Mouse (Mus musculus) ES-E14 (cell line): ENCODE measurements around the gene Sorcs3. TPM values are rescaled to one million over a fixed set of nuclear protein-coding genes. Genes with fewer than 3 reads are reported as not detected.

ENCODE experiments used
- DNase-seq: peaks from one replicate; pipeline ENCODE4 v3.0.0-alpha.2; 2013; ENCODE audit warnings: low read depth, low spot score
- H3K27ac ChIP-seq: 2 replicates; pipeline ENCODE4 v1.5.1; 2012; ENCODE audit warnings: low read depth, mild to moderate bottlenecking, low read length, moderate library complexity, mixed read lengths; ENCODE audit not compliant: poor library complexity, insufficient read depth, severe bottlenecking
- H3K36me3 ChIP-seq: 2 replicates; pipeline ENCODE4 v1.6.1; 2012; ENCODE audit warnings: mild to moderate bottlenecking, low read length, moderate library complexity, mixed read lengths; ENCODE audit not compliant: control insufficient read depth, poor library complexity, insufficient read depth, severe bottlenecking
- H3K4me1 ChIP-seq, 2 experiments: fragments of 150-350 bp in 1 of 2; sonication (generic) in 1 of 2; 2 replicates each; pipeline ENCODE4 v1.6.1; 2012; ENCODE audit warnings: low read length in 2 of 2, mild to moderate bottlenecking in 1 of 2, mixed read lengths in 1 of 2; ENCODE audit not compliant: control insufficient read depth in 2 of 2, insufficient read depth in 2 of 2, poor library complexity in 1 of 2
- H3K4me3 ChIP-seq, 2 experiments: fragments of 150-350 bp in 1 of 2; sonication (generic) in 1 of 2; 2 replicates each; pipeline ENCODE4 v1.5.1; 2012; ENCODE audit warnings: low read length in 2 of 2, low read depth in 1 of 2, mild to moderate bottlenecking in 1 of 2, mixed read lengths in 1 of 2; ENCODE audit not compliant: insufficient read depth in 1 of 2, poor library complexity in 1 of 2, severe bottlenecking in 1 of 2
- H3K9ac ChIP-seq: 2 replicates; pipeline ENCODE4 v1.6.1; 2012; ENCODE audit warnings: low read depth, mild to moderate bottlenecking, low read length, mixed read lengths; ENCODE audit not compliant: poor library complexity, insufficient read depth, severe bottlenecking
- H3K9me3 ChIP-seq: fragments of 150-350 bp; sonication (generic); 2 replicates; pipeline ENCODE4 v1.6.1; 2012; ENCODE audit warnings: low read depth, mild to moderate bottlenecking, low read length; ENCODE audit not compliant: control insufficient read depth, insufficient read depth
- CHD2 ChIP-seq: IDR thresholded peaks from 2 replicates; pipeline ENCODE4 v1.6.1; 2014; ENCODE audit warnings: mild to moderate bottlenecking, low read depth, low read length, inconsistent platforms
- HCFC1 ChIP-seq: IDR thresholded peaks from 2 replicates; pipeline ENCODE4 v1.6.1; 2012; ENCODE audit warnings: low read length, inconsistent platforms, borderline replicate concordance; ENCODE audit not compliant: insufficient read depth
- MAFK ChIP-seq: IDR thresholded peaks from 2 replicates; pipeline ENCODE4 v1.6.1; 2014; ENCODE audit warnings: mild to moderate bottlenecking, low read depth, low read length, inconsistent platforms; ENCODE audit not compliant: insufficient read depth
- ZC3H11A ChIP-seq: IDR thresholded peaks from 2 replicates; pipeline ENCODE4 v1.6.1; 2012; ENCODE audit warnings: low read depth, mild to moderate bottlenecking, inconsistent platforms, low read length, borderline replicate concordance
- ZNF384 ChIP-seq: IDR thresholded peaks from 2 replicates; pipeline ENCODE4 v1.6.1; 2012; ENCODE audit warnings: low read depth, low read length, inconsistent platforms
- in situ Hi-C, 2 experiments: fragments of 600-800 bp; cut with MboI; formaldehyde crosslinking; loops; one replicate each; pipeline ENCODE4 v1.15.1; 2025; ENCODE audit warnings: low sequenced_read_pairs in 2 of 2, inconsistent platforms in 1 of 2; ENCODE audit not compliant: unreplicated experiment in 2 of 2
- total RNA-seq: library from RNA; depleted of rRNA; stranded (reverse); fragments of 300-350 nt; gene quantifications from 2 replicates; pipeline ENCODE4 v1.2.3, GENCODE M21; 2012

Sorcs3 gene
- total RNA-seq, 1 experiment: not detected

- TF ChIP-seq ZC3H11A (no peak), ZNF384 (no peak), HCFC1 (no peak), CHD2 (no peak), MAFK (no peak)
- H3K36me3 ChIP-seq: no peaks in the 10 kb centered on the region
- no peak overlapping the region for H3K9ac ChIP-seq
- no peak overlapping the region for H3K4me3 ChIP-seq
- DNase-seq: no peak
- in situ Hi-C loops: no loop called here
- no peaks in the 10 kb centered on the region for H3K4me1 ChIP-seq
- no peaks in the 10 kb centered on the region for H3K9me3 ChIP-seq
- no peak overlapping the region for H3K27ac ChIP-seq
Measured at GRCm38 (mm10) chr19:48524527-48525214, 318.8 kb downstream of the Sorcs3 start.

- no peaks in the 10 kb centered on the region for H3K4me1 ChIP-seq
- no peak overlapping the region for H3K4me3 ChIP-seq
- TF ChIP-seq CHD2 (no peak), ZC3H11A (no peak), ZNF384 (no peak), MAFK (no peak), HCFC1 (no peak)
- H3K9me3 ChIP-seq: no peaks in the 10 kb centered on the region
- no peak overlapping the region for H3K9ac ChIP-seq
- no peaks in the 10 kb centered on the region for H3K36me3 ChIP-seq
- H3K27ac ChIP-seq: no peak overlapping the region
- DNase-seq: no peak
- in situ Hi-C loops: no loop called here
Measured at GRCm38 (mm10) chr19:48533582-48533981, 327.8 kb downstream of the Sorcs3 start.

GRCm38 (mm10) chr19:48544294-48544693 is 338.5 kb downstream of the Sorcs3 start:
- DNase-seq: no peak
- H3K4me1 ChIP-seq: no peaks in the 10 kb centered on the region
- no peak overlapping the region for H3K27ac ChIP-seq
- in situ Hi-C loops: no loop called here
- H3K4me3 ChIP-seq: no peak overlapping the region
- H3K9me3 ChIP-seq: no peaks in the 10 kb centered on the region
- no peak overlapping the region for H3K9ac ChIP-seq
- H3K36me3 ChIP-seq: no peaks in the 10 kb centered on the region
- TF ChIP-seq ZNF384 (no peak), MAFK (no peak), HCFC1 (no peak), ZC3H11A (no peak), CHD2 (no peak)

GRCm38 (mm10) chr19:48545421-48546132 is 339.8 kb downstream of the Sorcs3 start:
- H3K36me3 ChIP-seq: no peaks in the 10 kb centered on the region
- no peak for DNase-seq
- H3K4me1 ChIP-seq: no peaks in the 10 kb centered on the region
- in situ Hi-C loops: no loop called here
- no peak overlapping the region for H3K4me3 ChIP-seq
- TF ChIP-seq CHD2 (no peak), ZNF384 (no peak), ZC3H11A (no peak), MAFK (no peak), HCFC1 (no peak)
- no peaks in the 10 kb centered on the region for H3K9me3 ChIP-seq
- no peak overlapping the region for H3K27ac ChIP-seq
- no peak overlapping the region for H3K9ac ChIP-seq

GRCm38 (mm10) chr19:48546133-48546448 is 340.3 kb downstream of the Sorcs3 start:
- TF ChIP-seq HCFC1 (no peak), ZC3H11A (no peak), CHD2 (no peak), MAFK (no peak), ZNF384 (no peak)
- Histone ChIP-seq H3K4me3 (no peak overlapping the region), H3K4me1 (no peaks in the 10 kb centered on the region), H3K9me3 (no peaks in the 10 kb centered on the region), H3K27ac (no peak overlapping the region), H3K9ac (no peak overlapping the region), H3K36me3 (no peaks in the 10 kb centered on the region)
- DNase-seq: no peak
- in situ Hi-C loops: no loop called here
